Mouse (Mus musculus) forebrain, postnatal 0 days (tissue): ENCODE measurements around the gene Ccdc88c. TPM values are rescaled to one million over a fixed set of nuclear protein-coding genes. Genes with fewer than 3 reads are reported as not detected.
"Not testable (repeated sequence)": the region's sequence is repeated elsewhere in the genome, so short reads cannot be mapped to it uniquely, and the experiment has no call there.

Experiments used
- ATAC-seq: fragments of 200-750 bp; cut with Nextera tagmentation; 2 replicates; pipeline ENCODE4 v1.8.0; 2017; ENCODE audit warnings: mild to moderate bottlenecking, moderate library complexity
- DNase-seq: peaks from one replicate; pipeline ENCODE4 v3.0.0-alpha.2; 2015
- H3K27ac ChIP-seq: fragments of 300-500 bp; sonication (generic); 2 replicates; pipeline ENCODE4 v1.5.1; 2014; ENCODE audit warnings: low read depth, mild to moderate bottlenecking, antibody characterized with exemption, low read length, moderate library complexity, mixed read lengths
- H3K27me3 ChIP-seq: fragments of 300-500 bp; sonication (generic); 2 replicates; pipeline ENCODE4 v1.6.1; 2014; ENCODE audit warnings: mild to moderate bottlenecking, low read length, mixed read lengths; ENCODE audit not compliant: insufficient read depth
- H3K36me3 ChIP-seq: fragments of 300-500 bp; sonication (generic); 2 replicates; pipeline ENCODE4 v1.6.1; 2014; ENCODE audit warnings: mild to moderate bottlenecking, moderate library complexity; ENCODE audit not compliant: insufficient read depth
- H3K4me1 ChIP-seq: fragments of 300-500 bp; sonication (generic); 2 replicates; pipeline ENCODE4 v1.6.1; 2014; ENCODE audit warnings: antibody characterized with exemption; ENCODE audit not compliant: insufficient read depth
- H3K4me2 ChIP-seq: fragments of 300-500 bp; sonication (generic); 2 replicates; pipeline ENCODE4 v1.6.1; 2014; ENCODE audit warnings: low read depth, mild to moderate bottlenecking, moderate library complexity
- H3K4me3 ChIP-seq: fragments of 300-500 bp; sonication (generic); 2 replicates; pipeline ENCODE4 v1.5.1; 2014; ENCODE audit warnings: low read depth, low read length, mixed read lengths
- H3K9ac ChIP-seq: fragments of 300-500 bp; sonication (generic); 2 replicates; pipeline ENCODE4 v1.6.1; 2014; ENCODE audit warnings: mild to moderate bottlenecking
- H3K9me3 ChIP-seq: fragments of 300-500 bp; sonication (generic); 2 replicates; pipeline ENCODE4 v1.6.1; 2016; ENCODE audit warnings: low read length
- CTCF ChIP-seq: sonication (generic); IDR thresholded peaks from 2 replicates; pipeline ENCODE4 v1.5.1; 2016; ENCODE audit warnings: antibody characterized with exemption, control low read depth, low read depth
- WGBS: fragments of 180-500 bp; shearing (Covaris S2); extraction: QIAGEN DNeasy Blood & Tissue Kit; methylation state at CpG from one replicate; pipeline ENCODE4 v1.1.7; 2014; 5-methylcytosine and 5-hydroxymethylcytosine counted together
- polyA plus RNA-seq: library from polyadenylated mRNA; unstranded; fragments of >200 nt; fragmentation: Nextera tagmentation; extraction: Ambion mirVana; gene quantifications from 2 replicates; pipeline ENCODE4 v1.2.1, GENCODE M21; 2015
- total RNA-seq: library from RNA; depleted of rRNA; stranded (reverse); fragments of >200 nt; gene quantifications from 2 replicates; pipeline ENCODE4 v1.2.3, GENCODE M21; 2014

The Ccdc88c gene
- total and polyA plus RNA-seq, 2 experiments from 2014 or later: 14.6 to 31.5 TPM

- no peak overlapping the region for H3K4me2 ChIP-seq
- no peaks in the 10 kb centered on the region for H3K27me3 ChIP-seq
- no peaks in the 10 kb centered on the region for H3K9me3 ChIP-seq
- H3K36me3 ChIP-seq: peaks cover 8% of the 10 kb centered on the region; the same call in 1 of the 2 replicates
- H3K4me3 ChIP-seq: no peak overlapping the region
- H3K27ac ChIP-seq: no peak overlapping the region
- DNase-seq: no peak
- no peak for TF ChIP-seq CTCF
- no peak for ATAC-seq
- H3K4me1 ChIP-seq: peaks cover 20% of the 10 kb centered on the region; the same call in 1 of the 2 replicates
- WGBS: 46% methylated on average over 5 of the region's 5 CpGs
- H3K9ac ChIP-seq: no peak overlapping the region
These were observed 12.4 kb downstream of the Ccdc88c start for GRCm38 (mm10) chr12:101016412-101016928.

- peaks cover 4% of the 10 kb centered on the region; the same call in 1 of the 2 replicates for H3K36me3 ChIP-seq
- DNase-seq: peak; percentile 36
- WGBS: 33% methylated on average over 4 of the region's 4 CpGs
These were observed 12.9 kb downstream of the Ccdc88c start for GRCm38 (mm10) chr12:101015926-101016325.

GRCm38 (mm10) chr12:101015165-101015560 lies 13.7 kb downstream of the Ccdc88c start:
- DNase-seq: no peak
- ATAC-seq: no peak
- Histone ChIP-seq H3K4me3 (no peak overlapping the region), H3K9ac (no peak overlapping the region), H3K36me3 (no peaks in the 10 kb centered on the region), H3K9me3 (no peaks in the 10 kb centered on the region), H3K4me1 (peaks cover 20% of the 10 kb centered on the region; the same call in 1 of the 2 replicates), H3K27me3 (no peaks in the 10 kb centered on the region), H3K4me2 (no peak overlapping the region), H3K27ac (no peak overlapping the region)
- no peak for TF ChIP-seq CTCF
- WGBS: 72% methylated on average over 11 of the region's 11 CpGs

More at GRCm38 (mm10) chr12:101015926-101016325, 12.9 kb downstream of the Ccdc88c start:
- Histone ChIP-seq H3K27ac (0 out of 2 replicates have a peak overlapping the region, but pooled peaks have one; percentile 4), H3K4me3 (no peak overlapping the region), H3K4me2 (no peak overlapping the region), H3K9me3 (no peaks in the 10 kb centered on the region), H3K9ac (no peak overlapping the region), H3K4me1 (peaks cover 20% of the 10 kb centered on the region; the same call in 1 of the 2 replicates), H3K27me3 (no peaks in the 10 kb centered on the region)
- no peak for ATAC-seq
- TF ChIP-seq CTCF: no peak

- no peak overlapping the region for H3K9ac ChIP-seq
- no peaks in the 10 kb centered on the region for H3K9me3 ChIP-seq
- H3K4me2 ChIP-seq: no peak overlapping the region
- DNase-seq: peak; percentile 35
- no peak overlapping the region for H3K4me3 ChIP-seq
- ATAC-seq: peak; percentile 5; the same call in 1 of the 2 replicates
- no peak for TF ChIP-seq CTCF
- no peaks in the 10 kb centered on the region for H3K36me3 ChIP-seq
- WGBS: 39% methylated on average over 10 of the region's 10 CpGs
- peak overlapping the region; percentile 59 for H3K27ac ChIP-seq
- peaks cover 20% of the 10 kb centered on the region; the same call in 1 of the 2 replicates for H3K4me1 ChIP-seq
- H3K27me3 ChIP-seq: no peaks in the 10 kb centered on the region
These were observed 14.2 kb downstream of the Ccdc88c start for GRCm38 (mm10) chr12:101014549-101015164.

- H3K4me3 ChIP-seq, H3K36me3 ChIP-seq, H3K9ac ChIP-seq, ATAC-seq, H3K27ac ChIP-seq, H3K27me3 ChIP-seq, DNase-seq, H3K4me2 ChIP-seq, H3K9me3 ChIP-seq: not testable (repeated sequence)
- H3K4me1 ChIP-seq: peaks cover 17% of the 10 kb centered on the region; the same call in 1 of the 2 replicates
- WGBS: 94% methylated on average over 9 of the region's 9 CpGs
These were observed 15.2 kb downstream of the Ccdc88c start for GRCm38 (mm10) chr12:101013668-101014067.

- Histone ChIP-seq H3K4me3 (no peak overlapping the region), H3K4me2 (no peak overlapping the region), H3K9ac (no peak overlapping the region), H3K9me3 (no peaks in the 10 kb centered on the region), H3K27me3 (no peaks in the 10 kb centered on the region), H3K4me1 (peaks cover 16% of the 10 kb centered on the region; the same call in 1 of the 2 replicates), H3K27ac (no peak overlapping the region), H3K36me3 (no peaks in the 10 kb centered on the region)
- no peak for TF ChIP-seq CTCF
- WGBS: 44% methylated on average over 8 of the region's 8 CpGs
- ATAC-seq (no peak), DNase-seq (no peak)
These were observed 15.7 kb downstream of the Ccdc88c start for GRCm38 (mm10) chr12:101013078-101013665.
